Mouse (Mus musculus) midbrain, embryonic 11.5 days (tissue): ENCODE measurements around the gene Gm6034. TPM values are rescaled to one million over a fixed set of nuclear protein-coding genes. Genes with fewer than 3 reads are reported as not detected.
A peak's percentile ranks its signal among the peaks of the same experiment; 100 is the strongest.
"Not testable (repeated sequence)": the region's sequence is repeated elsewhere in the genome, so short reads cannot be mapped to it uniquely, and the experiment has no call there.

Source experiments
- ATAC-seq: fragments of 200-750 bp; cut with Nextera tagmentation; 2 replicates; pipeline ENCODE4 v1.8.0; 2017; ENCODE audit warnings: moderate TSS enrichment, moderate library complexity; ENCODE audit not compliant: low FRiP score
- DNase-seq: peaks from one replicate; pipeline ENCODE4 v3.0.0; 2015; ENCODE audit warnings: low spot score; ENCODE audit errors: missing footprints
- H3K27ac ChIP-seq: fragments of 300-500 bp; sonication (generic); 2 replicates; pipeline ENCODE4 v1.5.1; 2014; ENCODE audit warnings: low read depth, low read length
- H3K27me3 ChIP-seq: fragments of 300-500 bp; sonication (generic); 2 replicates; pipeline ENCODE4 v1.6.1; 2014; ENCODE audit warnings: mild to moderate bottlenecking, low read length, moderate library complexity, mixed read lengths; ENCODE audit not compliant: control insufficient read depth, insufficient read depth
- H3K36me3 ChIP-seq: fragments of 300-500 bp; sonication (generic); 2 replicates; pipeline ENCODE4 v1.6.1; 2014; ENCODE audit warnings: mild to moderate bottlenecking, low read length, moderate library complexity, mixed read lengths; ENCODE audit not compliant: control insufficient read depth, insufficient read depth
- H3K4me1 ChIP-seq: fragments of 300-500 bp; sonication (generic); 2 replicates; pipeline ENCODE4 v1.6.1; 2014; ENCODE audit warnings: low read length; ENCODE audit not compliant: control insufficient read depth, insufficient read depth
- H3K4me2 ChIP-seq: fragments of 300-500 bp; sonication (generic); 2 replicates; pipeline ENCODE4 v1.6.1; 2014; ENCODE audit warnings: mild to moderate bottlenecking, moderate library complexity
- H3K4me3 ChIP-seq: fragments of 300-500 bp; sonication (generic); 2 replicates; pipeline ENCODE4 v1.5.1; 2014; ENCODE audit warnings: low read depth, low read length
- H3K9ac ChIP-seq: fragments of 300-500 bp; sonication (generic); 2 replicates; pipeline ENCODE4 v1.6.1; 2014; ENCODE audit warnings: low read length
- H3K9me3 ChIP-seq: fragments of 300-500 bp; sonication (generic); 2 replicates; pipeline ENCODE4 v1.6.1; 2016; ENCODE audit warnings: low read length; ENCODE audit not compliant: control insufficient read depth
- WGBS: fragments of 180-500 bp; shearing (Covaris S2); extraction: QIAGEN DNeasy Blood & Tissue Kit; methylation state at CpG from one replicate; pipeline ENCODE4 v1.1.7; 2014; 5-methylcytosine and 5-hydroxymethylcytosine counted together
- polyA plus RNA-seq: library from polyadenylated mRNA; unstranded; fragments of >200 nt; fragmentation: Nextera tagmentation; extraction: Ambion mirVana; gene quantifications from 2 replicates; pipeline ENCODE4 v1.2.1, GENCODE M21; 2014

Gene Gm6034
- polyA plus RNA-seq, 1 experiment from 2014 or later, result not detected

- DNase-seq, result no peak
- Histone ChIP-seq H3K9ac (no peak overlapping the region), H3K4me2 (no peak overlapping the region), H3K9me3 (no peaks in the 10 kb centered on the region), H3K4me3 (no peak overlapping the region), H3K27me3 (no peaks in the 10 kb centered on the region), H3K36me3 (no peaks in the 10 kb centered on the region), H3K4me1 (peaks cover 4% of the 10 kb centered on the region), H3K27ac (no peak overlapping the region)
- 89% methylated on average over 4 of the region's 4 CpGs for WGBS
- ATAC-seq, result no peak
Measured at GRCm38 (mm10) chr17:36000349-36000748, 42.4 kb upstream of the Gm6034 start.

- Histone ChIP-seq H3K27ac (no peak overlapping the region), H3K4me3 (no peak overlapping the region), H3K4me1 (no peaks in the 10 kb centered on the region), H3K4me2 (no peak overlapping the region), H3K9ac (no peak overlapping the region), H3K36me3 (no peaks in the 10 kb centered on the region), H3K27me3 (no peaks in the 10 kb centered on the region), H3K9me3 (no peaks in the 10 kb centered on the region)
- 95% methylated on average over 12 of the region's 12 CpGs for WGBS
- ATAC-seq (no peak), DNase-seq (no peak)
Measured at GRCm38 (mm10) chr17:36001121-36001897, 41.5 kb upstream of the Gm6034 start.

GRCm38 (mm10) chr17:36001966-36002365 is 40.8 kb upstream of the Gm6034 start:
- no peak overlapping the region for H3K27ac ChIP-seq
- no peak for ATAC-seq
- no peaks in the 10 kb centered on the region for H3K27me3 ChIP-seq
- no peaks in the 10 kb centered on the region for H3K9me3 ChIP-seq
- WGBS, result 96% methylated on average over 6 of the region's 6 CpGs
- no peak overlapping the region for H3K4me2 ChIP-seq
- H3K4me3 ChIP-seq, result no peak overlapping the region
- H3K36me3 ChIP-seq, result no peaks in the 10 kb centered on the region
- H3K9ac ChIP-seq, result no peak overlapping the region
- DNase-seq, result no peak
- H3K4me1 ChIP-seq, result no peaks in the 10 kb centered on the region

GRCm38 (mm10) chr17:36003331-36003730 is 39.4 kb upstream of the Gm6034 start:
- Histone ChIP-seq H3K27ac (no peak overlapping the region), H3K27me3 (no peaks in the 10 kb centered on the region), H3K4me3 (no peak overlapping the region), H3K9me3 (no peaks in the 10 kb centered on the region), H3K36me3 (no peaks in the 10 kb centered on the region), H3K9ac (no peak overlapping the region), H3K4me2 (no peak overlapping the region), H3K4me1 (no peaks in the 10 kb centered on the region)
- no peak for ATAC-seq
- no peak for DNase-seq
- WGBS, result 94% methylated on average over 7 of the region's 7 CpGs

GRCm38 (mm10) chr17:36004409-36004808 is 38.4 kb upstream of the Gm6034 start:
- H3K36me3 ChIP-seq, H3K4me3 ChIP-seq, H3K27me3 ChIP-seq, H3K9me3 ChIP-seq, H3K4me2 ChIP-seq, H3K9ac ChIP-seq, H3K4me1 ChIP-seq, H3K27ac ChIP-seq, DNase-seq, ATAC-seq: not testable (repeated sequence)
- WGBS, result 98% methylated on average over 7 of the region's 7 CpGs

- peak; percentile 28 for DNase-seq
- Histone ChIP-seq H3K9ac (no peak overlapping the region), H3K27me3 (no peaks in the 10 kb centered on the region), H3K36me3 (no peaks in the 10 kb centered on the region), H3K9me3 (no peaks in the 10 kb centered on the region), H3K4me1 (no peaks in the 10 kb centered on the region), H3K4me3 (no peak overlapping the region), H3K4me2 (no peak overlapping the region), H3K27ac (no peak overlapping the region)
- 94% methylated on average over 5 of the region's 5 CpGs for WGBS
- ATAC-seq, result no peak
Measured at GRCm38 (mm10) chr17:36014977-36015376, 27.8 kb upstream of the Gm6034 start.

GRCm38 (mm10) chr17:36017046-36017445 is 25.7 kb upstream of the Gm6034 start:
- no peak for ATAC-seq
- 92% methylated on average over 5 of the region's 5 CpGs for WGBS
- no peak overlapping the region for H3K4me3 ChIP-seq
- no peaks in the 10 kb centered on the region for H3K9me3 ChIP-seq
- H3K36me3 ChIP-seq, result no peaks in the 10 kb centered on the region
- no peaks in the 10 kb centered on the region for H3K4me1 ChIP-seq
- H3K27me3 ChIP-seq, result no peaks in the 10 kb centered on the region
- DNase-seq, result peak; percentile 37
- no peak overlapping the region for H3K9ac ChIP-seq
- H3K4me2 ChIP-seq, result no peak overlapping the region
- H3K27ac ChIP-seq, result no peak overlapping the region

- 71% methylated on average over 2 of the region's 2 CpGs for WGBS
- DNase-seq (peak; percentile 60), ATAC-seq (no peak)
- no peaks in the 10 kb centered on the region for H3K4me1 ChIP-seq
- no peaks in the 10 kb centered on the region for H3K36me3 ChIP-seq
- no peak overlapping the region for H3K4me3 ChIP-seq
- H3K27me3 ChIP-seq, result no peaks in the 10 kb centered on the region
- H3K4me2 ChIP-seq, result no peak overlapping the region
- H3K9ac ChIP-seq, result no peak overlapping the region
- H3K9me3 ChIP-seq, result no peaks in the 10 kb centered on the region
- H3K27ac ChIP-seq, result no peak overlapping the region
Measured at GRCm38 (mm10) chr17:36018979-36019378, 23.8 kb upstream of the Gm6034 start.

GRCm38 (mm10) chr17:36019519-36019918 is 23.2 kb upstream of the Gm6034 start:
- Histone ChIP-seq H3K4me3 (no peak overlapping the region), H3K27me3 (no peaks in the 10 kb centered on the region), H3K36me3 (no peaks in the 10 kb centered on the region), H3K9ac (no peak overlapping the region), H3K4me1 (no peaks in the 10 kb centered on the region), H3K27ac (no peak overlapping the region), H3K9me3 (no peaks in the 10 kb centered on the region), H3K4me2 (no peak overlapping the region)
- 71% methylated on average over 3 of the region's 3 CpGs for WGBS
- DNase-seq, result no peak
- no peak for ATAC-seq
